Mouse (Mus musculus) ES-E14 (cell line): ENCODE results near the gene Lmnb2. TPM values are rescaled to one million over a fixed set of nuclear protein-coding genes. Genes with fewer than 3 reads are reported as not detected.

Source experiments
- DNase-seq: peaks from one replicate; pipeline ENCODE4 v3.0.0-alpha.2; 2013; ENCODE audit warnings: low read depth, low spot score
- H3K27ac ChIP-seq: 2 replicates; pipeline ENCODE4 v1.5.1; 2012; ENCODE audit warnings: low read depth, mild to moderate bottlenecking, low read length, moderate library complexity, mixed read lengths; ENCODE audit not compliant: poor library complexity, insufficient read depth, severe bottlenecking
- H3K36me3 ChIP-seq: 2 replicates; pipeline ENCODE4 v1.6.1; 2012; ENCODE audit warnings: mild to moderate bottlenecking, low read length, moderate library complexity, mixed read lengths; ENCODE audit not compliant: control insufficient read depth, poor library complexity, insufficient read depth, severe bottlenecking
- H3K4me1 ChIP-seq, 2 experiments: fragments of 150-350 bp in 1 of 2; sonication (generic) in 1 of 2; 2 replicates each; pipeline ENCODE4 v1.6.1; 2012; ENCODE audit warnings: low read length in 2 of 2, mild to moderate bottlenecking in 1 of 2, mixed read lengths in 1 of 2; ENCODE audit not compliant: control insufficient read depth in 2 of 2, insufficient read depth in 2 of 2, poor library complexity in 1 of 2
- H3K4me3 ChIP-seq, 2 experiments: fragments of 150-350 bp in 1 of 2; sonication (generic) in 1 of 2; 2 replicates each; pipeline ENCODE4 v1.5.1; 2012; ENCODE audit warnings: low read length in 2 of 2, low read depth in 1 of 2, mild to moderate bottlenecking in 1 of 2, mixed read lengths in 1 of 2; ENCODE audit not compliant: insufficient read depth in 1 of 2, poor library complexity in 1 of 2, severe bottlenecking in 1 of 2
- H3K9ac ChIP-seq: 2 replicates; pipeline ENCODE4 v1.6.1; 2012; ENCODE audit warnings: low read depth, mild to moderate bottlenecking, low read length, mixed read lengths; ENCODE audit not compliant: poor library complexity, insufficient read depth, severe bottlenecking
- H3K9me3 ChIP-seq: fragments of 150-350 bp; sonication (generic); 2 replicates; pipeline ENCODE4 v1.6.1; 2012; ENCODE audit warnings: low read depth, mild to moderate bottlenecking, low read length; ENCODE audit not compliant: control insufficient read depth, insufficient read depth
- CHD2 ChIP-seq: IDR thresholded peaks from 2 replicates; pipeline ENCODE4 v1.6.1; 2014; ENCODE audit warnings: mild to moderate bottlenecking, low read depth, low read length, inconsistent platforms
- HCFC1 ChIP-seq: IDR thresholded peaks from 2 replicates; pipeline ENCODE4 v1.6.1; 2012; ENCODE audit warnings: low read length, inconsistent platforms, borderline replicate concordance; ENCODE audit not compliant: insufficient read depth
- MAFK ChIP-seq: IDR thresholded peaks from 2 replicates; pipeline ENCODE4 v1.6.1; 2014; ENCODE audit warnings: mild to moderate bottlenecking, low read depth, low read length, inconsistent platforms; ENCODE audit not compliant: insufficient read depth
- ZC3H11A ChIP-seq: IDR thresholded peaks from 2 replicates; pipeline ENCODE4 v1.6.1; 2012; ENCODE audit warnings: low read depth, mild to moderate bottlenecking, inconsistent platforms, low read length, borderline replicate concordance
- ZNF384 ChIP-seq: IDR thresholded peaks from 2 replicates; pipeline ENCODE4 v1.6.1; 2012; ENCODE audit warnings: low read depth, low read length, inconsistent platforms
- in situ Hi-C, 2 experiments: fragments of 600-800 bp; cut with MboI; formaldehyde crosslinking; loops; one replicate each; pipeline ENCODE4 v1.15.1; 2025; ENCODE audit warnings: low sequenced_read_pairs in 2 of 2, inconsistent platforms in 1 of 2; ENCODE audit not compliant: unreplicated experiment in 2 of 2
- total RNA-seq: library from RNA; depleted of rRNA; stranded (reverse); fragments of 300-350 nt; gene quantifications from 2 replicates; pipeline ENCODE4 v1.2.3, GENCODE M21; 2012

The Lmnb2 gene
- total RNA-seq, 1 experiment = 66.5 TPM

DNA sequence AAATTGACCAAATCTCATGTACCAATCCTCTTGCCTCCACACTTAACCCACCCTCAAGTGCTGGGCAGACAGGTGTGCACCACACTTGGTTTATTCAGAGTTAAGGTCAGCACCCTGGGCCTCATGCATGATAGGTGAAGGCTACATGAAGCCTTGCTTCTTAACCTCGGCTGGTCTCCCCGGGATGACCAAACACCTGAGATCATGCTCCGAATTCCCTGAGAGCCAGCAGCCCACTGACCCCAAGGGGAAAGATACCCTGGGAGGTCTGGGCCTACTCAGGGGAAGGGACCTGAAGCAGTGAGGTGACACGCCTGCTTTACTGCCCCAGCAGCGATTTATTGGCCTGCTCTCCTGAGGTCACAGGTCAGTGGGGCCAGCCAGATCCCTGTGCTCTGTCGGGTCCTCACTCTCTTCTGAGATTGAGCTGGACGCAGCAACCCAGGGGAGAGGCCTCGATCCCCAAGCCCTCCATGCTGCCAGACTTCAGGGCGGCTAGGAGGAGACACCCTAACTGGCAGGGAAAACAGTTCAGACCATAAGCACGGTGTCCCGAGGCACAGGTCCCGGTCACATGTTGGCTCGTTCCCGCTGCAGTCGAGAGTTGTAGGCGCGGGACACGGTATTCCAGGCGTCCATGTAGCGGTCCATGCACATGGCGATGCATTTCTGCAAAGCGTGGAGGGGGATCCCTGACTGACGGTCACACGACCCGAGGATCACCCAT, 18.3 kb downstream of the Lmnb2 start:
- TF ChIP-seq HCFC1 (0 out of 2 replicates have a peak, but pooled peaks have one; percentile 10), CHD2 (no peak), MAFK (no peak)
- peaks cover 38% of the 10 kb centered on the region for H3K36me3 ChIP-seq
- peak overlapping the region; percentile 37; the same call in 1 of the 2 replicates for H3K27ac ChIP-seq
- peak overlapping the region; percentile 84 to 94 for H3K4me3 ChIP-seq
- in situ Hi-C loops = no loop called here
- peaks cover 0 to 22% of the 10 kb centered on the region in 2 experiments; a peak in 1 of 4 replicates for H3K4me1 ChIP-seq
- H3K9ac ChIP-seq = peak overlapping the region; percentile 92
- DNase-seq = no peak
- H3K9me3 ChIP-seq = no peaks in the 10 kb centered on the region

DNA sequence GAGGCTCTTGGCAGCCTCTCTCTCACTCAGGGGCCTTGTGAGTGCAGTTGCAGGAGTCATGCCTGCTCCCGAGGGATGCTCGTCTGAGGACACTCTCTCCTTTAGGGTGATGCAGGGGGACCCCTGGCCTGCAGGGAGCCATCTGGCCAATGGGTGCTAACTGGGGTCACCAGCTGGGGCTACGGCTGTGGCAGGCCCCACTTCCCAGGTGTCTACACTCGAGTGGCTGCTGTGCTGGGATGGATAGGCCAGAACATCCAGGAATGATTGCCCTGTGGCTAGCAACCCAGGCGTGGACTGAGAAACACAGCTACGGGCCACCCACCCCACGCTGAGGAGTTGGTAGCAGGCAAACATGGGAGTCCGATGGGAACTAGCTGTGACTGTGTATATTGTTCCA, 19.0 kb downstream of the Lmnb2 start:
- in situ Hi-C loops = no loop called here
- H3K4me1 ChIP-seq = peaks cover 0 to 16% of the 10 kb centered on the region in 2 experiments; a peak in 1 of 4 replicates
- peak overlapping the region; percentile 92; the same call in 1 of the 2 replicates for H3K9ac ChIP-seq
- no peak overlapping the region for H3K27ac ChIP-seq
- TF ChIP-seq MAFK (no peak), HCFC1 (no peak), ZNF384 (no peak)
- peaks cover 31% of the 10 kb centered on the region for H3K36me3 ChIP-seq
- DNase-seq = no peak
- H3K9me3 ChIP-seq = no peaks in the 10 kb centered on the region
- H3K4me3 ChIP-seq = peak overlapping the region in 1 of 2 experiments; percentile 94; a peak in 1 of 4 replicates

DNA sequence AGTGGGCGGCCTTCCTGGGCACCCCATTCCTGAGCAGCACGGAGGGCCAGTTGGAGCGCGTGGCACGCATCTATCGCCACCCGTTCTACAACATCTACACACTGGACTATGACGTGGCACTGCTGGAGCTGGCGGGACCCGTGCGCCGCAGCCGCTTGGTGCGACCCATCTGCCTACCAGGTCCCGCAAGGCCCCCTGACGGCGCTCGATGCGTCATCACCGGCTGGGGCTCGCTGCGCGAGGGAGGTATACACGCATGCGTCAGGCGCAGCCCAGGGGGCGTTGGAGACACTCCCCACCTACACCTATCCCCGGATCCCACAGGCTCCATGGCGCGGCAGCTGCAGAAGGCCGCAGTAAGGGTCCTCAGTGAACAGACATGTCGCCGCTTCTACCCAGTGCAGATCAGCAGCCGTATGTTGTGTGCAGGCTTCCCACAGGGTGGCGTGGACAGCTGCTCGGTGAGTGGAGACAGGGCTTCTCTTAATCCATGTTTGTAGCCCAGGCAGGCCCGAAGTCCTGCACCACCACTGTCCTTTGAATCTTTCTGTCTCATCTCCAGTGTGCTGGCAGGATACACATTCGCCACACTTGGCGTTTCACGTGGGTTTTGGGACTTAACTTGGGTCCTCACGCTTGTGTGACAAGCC, 20.1 kb downstream of the Lmnb2 start:
- Histone ChIP-seq H3K4me3 (peak overlapping the region; percentile 34 to 50), H3K9me3 (no peaks in the 10 kb centered on the region), H3K9ac (peak overlapping the region; percentile 44), H3K36me3 (peaks cover 20% of the 10 kb centered on the region), H3K27ac (no peak overlapping the region), H3K4me1 (peaks cover 0 to 14% of the 10 kb centered on the region in 2 experiments; a peak in 1 of 4 replicates)
- peak; percentile 37 for DNase-seq
- in situ Hi-C loops = no loop called here
- TF ChIP-seq ZNF384 (no peak), ZC3H11A (no peak), MAFK (no peak), CHD2 (no peak), HCFC1 (no peak)

DNA sequence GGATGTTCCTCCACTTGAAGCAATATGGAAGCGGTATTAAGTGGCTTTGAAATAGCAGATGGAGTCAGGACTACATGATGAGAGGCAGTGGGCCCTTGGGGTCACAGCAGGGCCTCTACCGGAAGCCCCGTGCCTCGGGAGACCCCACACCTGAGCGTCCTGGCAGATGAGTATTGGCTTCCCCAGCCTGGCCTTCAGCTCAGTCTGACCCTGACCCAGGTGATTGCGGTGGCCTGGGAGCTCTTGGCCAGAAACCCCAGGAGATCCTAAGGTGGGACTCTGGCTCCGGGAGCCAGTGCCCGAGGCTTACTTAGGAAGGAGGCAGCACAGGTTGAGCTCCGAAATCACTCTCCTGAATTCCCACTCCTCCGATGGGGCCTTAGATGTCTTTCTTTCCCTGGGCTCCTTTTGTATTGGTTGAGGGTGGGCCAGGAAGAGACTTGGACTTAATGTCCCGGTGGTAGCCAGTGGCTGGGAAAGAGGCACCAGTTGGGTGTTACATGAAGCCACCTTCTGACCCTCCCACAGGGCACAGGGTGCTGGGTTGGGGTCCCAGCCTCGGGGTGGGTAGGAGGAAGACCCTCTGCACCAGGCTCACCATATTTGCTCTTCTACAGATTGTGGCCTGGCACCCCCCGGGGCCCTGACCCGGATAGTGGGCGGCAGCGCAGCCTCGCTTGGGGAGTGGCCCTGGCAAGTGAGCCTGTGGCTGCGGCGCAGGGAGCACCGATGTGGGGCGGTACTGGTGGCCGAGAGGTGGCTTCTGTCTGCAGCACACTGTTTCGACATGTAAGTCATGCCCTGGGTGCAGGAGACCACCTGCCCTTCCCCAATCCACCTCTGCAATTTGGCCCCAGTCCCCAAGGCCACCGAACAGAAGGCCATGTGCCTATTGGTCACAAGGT, 21.2 kb downstream of the Lmnb2 start:
- TF ChIP-seq MAFK (no peak), ZNF384 (no peak), ZC3H11A (no peak), CHD2 (no peak), HCFC1 (no peak)
- Histone ChIP-seq H3K27ac (no peak overlapping the region), H3K36me3 (peaks cover 14% of the 10 kb centered on the region), H3K4me3 (no peak overlapping the region; a peak in 1 of 4 replicates), H3K9ac (no peak overlapping the region), H3K4me1 (peaks cover 0 to 14% of the 10 kb centered on the region in 2 experiments; a peak in 1 of 4 replicates), H3K9me3 (no peaks in the 10 kb centered on the region)
- in situ Hi-C loops = no loop called here
- DNase-seq = no peak
